Mouse (Mus musculus): ENCODE measurements around the gene Sds.

DNA sequence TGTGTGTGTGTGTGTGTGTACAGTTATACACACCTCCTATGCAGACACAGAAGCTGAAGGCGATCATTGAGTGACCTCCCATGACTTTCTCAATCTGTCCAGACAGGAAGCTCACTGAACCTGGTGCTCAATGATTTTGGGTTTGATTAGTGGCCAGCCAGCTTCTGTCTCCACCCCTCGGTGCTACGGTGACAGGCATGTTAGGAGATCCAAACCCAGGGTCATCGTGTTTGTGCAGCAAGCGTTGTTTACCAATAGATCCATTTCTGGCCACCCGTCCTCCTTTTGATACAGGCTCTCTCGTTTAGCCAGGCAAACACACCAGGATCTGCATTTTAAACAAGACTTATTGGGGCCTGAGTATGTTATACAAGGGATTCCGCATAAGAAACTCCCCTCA, 55.3 kb downstream of the Sds start:
- TF ChIP-seq POLR2A (IDR thresholded peaks at IDR 0.05; ENCODE audit: extremely low read depth, insufficient read depth, low read length) (no peak), CTCF (IDR thresholded peaks at IDR 0.05; ENCODE audit: extremely low read depth, insufficient read depth, low read length) (no peak)
